Mouse (Mus musculus) hindbrain, embryonic 16.5 days (tissue): Measurements from ENCODE around the gene Hspbp1. TPM values are rescaled to one million over a fixed set of nuclear protein-coding genes. Genes with fewer than 3 reads are reported as not detected.

Experiments
- ATAC-seq: fragments of 200-750 bp; cut with Nextera tagmentation; 2 replicates; pipeline ENCODE4 v1.8.0; 2017; ENCODE audit warnings: moderate TSS enrichment, moderate library complexity
- H3K27ac ChIP-seq: fragments of 300-500 bp; sonication (generic); 2 replicates; pipeline ENCODE4 v1.5.1; 2014; ENCODE audit warnings: low read depth, mild to moderate bottlenecking, control low read depth, low read length, moderate library complexity
- H3K27me3 ChIP-seq: fragments of 300-500 bp; sonication (generic); replicated peaks from 2 replicates; pipeline ENCODE4 v1.6.1; 2014; ENCODE audit warnings: low read length; ENCODE audit not compliant: control insufficient read depth, insufficient read depth
- H3K36me3 ChIP-seq: fragments of 300-500 bp; sonication (generic); 2 replicates; pipeline ENCODE4 v1.6.1; 2014; ENCODE audit warnings: mild to moderate bottlenecking, low read length, moderate library complexity, mixed read lengths; ENCODE audit not compliant: control insufficient read depth, insufficient read depth
- H3K4me1 ChIP-seq: fragments of 300-500 bp; sonication (generic); 2 replicates; pipeline ENCODE4 v1.6.1; 2014; ENCODE audit warnings: low read depth, low read length; ENCODE audit not compliant: control insufficient read depth, insufficient read depth
- H3K4me2 ChIP-seq: fragments of 300-500 bp; sonication (generic); 2 replicates; pipeline ENCODE4 v1.6.1; 2014; ENCODE audit warnings: mild to moderate bottlenecking, low read length, control low read depth, moderate library complexity
- H3K4me3 ChIP-seq: fragments of 300-500 bp; sonication (generic); 2 replicates; pipeline ENCODE4 v1.5.1; 2014; ENCODE audit warnings: mild to moderate bottlenecking, low read length, control low read depth, moderate library complexity
- H3K9ac ChIP-seq: fragments of 300-500 bp; sonication (generic); 2 replicates; pipeline ENCODE4 v1.6.1; 2014; ENCODE audit warnings: low read depth, mild to moderate bottlenecking, control low read depth, low read length, moderate library complexity
- H3K9me3 ChIP-seq: fragments of 300-500 bp; sonication (generic); 2 replicates; pipeline ENCODE4 v1.6.1; 2014; ENCODE audit warnings: mild to moderate bottlenecking, low read length, moderate library complexity; ENCODE audit not compliant: control insufficient read depth
- WGBS: fragments of 180-500 bp; shearing (Covaris S2); extraction: QIAGEN DNeasy Blood & Tissue Kit; methylation state at CpG from one replicate; pipeline ENCODE4 v1.1.7; 2014; 5-methylcytosine and 5-hydroxymethylcytosine counted together
- polyA plus RNA-seq: library from polyadenylated mRNA; unstranded; fragments of >200 nt; fragmentation: Nextera tagmentation; extraction: Ambion mirVana; gene quantifications from 2 replicates; pipeline ENCODE4 v1.2.1, GENCODE M21; 2015

Hspbp1 gene
- polyA plus RNA-seq, 1 experiment from 2014 or later = 188 TPM

DNA sequence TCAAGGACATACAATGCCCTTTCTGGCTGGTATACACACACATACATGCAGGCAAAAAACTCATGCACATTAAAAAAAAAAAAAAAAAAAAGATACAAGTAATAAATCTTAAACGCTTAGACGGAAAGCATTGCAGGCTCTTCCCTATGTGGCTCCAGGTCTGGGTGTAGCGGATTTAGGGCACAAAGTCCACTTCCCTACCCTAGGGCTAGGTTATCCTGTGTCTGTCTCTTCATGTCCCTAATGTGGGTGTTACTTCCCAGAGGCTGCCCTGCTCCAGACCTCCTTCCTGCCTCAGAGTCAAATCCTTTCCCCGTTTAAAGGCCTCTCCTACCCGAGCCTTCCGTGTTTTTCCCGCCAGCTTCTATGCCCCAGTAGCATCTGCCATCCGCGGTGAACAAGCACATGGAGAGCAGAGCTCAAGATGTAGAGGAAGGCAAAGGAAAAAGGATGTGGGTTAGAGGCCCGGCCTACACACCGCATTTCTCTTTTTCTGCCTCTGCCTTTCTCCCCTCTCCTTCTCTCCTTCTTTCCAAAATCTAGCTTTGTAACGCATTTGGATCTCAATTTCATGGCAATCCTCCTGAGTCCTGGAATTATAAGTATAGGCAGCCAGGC, 10.6 kb downstream of the Hspbp1 start:
- H3K9ac ChIP-seq = no peak overlapping the region
- 91% methylated on average over 12 of the region's 12 CpGs for WGBS
- H3K27ac ChIP-seq = no peak overlapping the region
- no peaks in the 10 kb centered on the region for H3K9me3 ChIP-seq
- H3K27me3 ChIP-seq = no peaks in the 10 kb centered on the region
- H3K4me1 ChIP-seq = no peaks in the 10 kb centered on the region
- peaks cover 28% of the 10 kb centered on the region for H3K36me3 ChIP-seq
- H3K4me2 ChIP-seq = no peak overlapping the region
- no peak overlapping the region for H3K4me3 ChIP-seq
- no peak for ATAC-seq

DNA sequence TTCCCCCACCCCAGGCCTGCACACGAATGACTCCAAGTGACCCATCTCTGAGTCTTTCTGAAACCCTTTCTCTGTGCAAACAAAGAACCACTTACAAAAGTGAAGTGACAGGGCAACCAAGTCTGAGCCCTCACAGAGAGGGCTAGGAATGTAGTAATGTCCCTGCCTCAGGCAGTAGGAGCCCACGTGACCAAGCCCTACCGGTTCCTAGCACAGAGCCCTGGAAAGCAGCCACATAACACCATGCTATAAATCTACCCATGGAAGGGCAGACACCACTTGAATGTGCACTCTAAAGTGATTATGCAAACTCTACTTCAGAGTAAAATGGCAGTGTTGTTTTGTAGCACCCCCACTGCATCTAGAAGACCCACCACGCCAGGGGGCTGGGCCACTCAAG, 12.9 kb downstream of the Hspbp1 start:
- Histone ChIP-seq H3K9me3 (no peaks in the 10 kb centered on the region), H3K4me1 (no peaks in the 10 kb centered on the region), H3K36me3 (peaks cover 33% of the 10 kb centered on the region), H3K27me3 (no peaks in the 10 kb centered on the region), H3K27ac (no peak overlapping the region), H3K9ac (no peak overlapping the region), H3K4me2 (no peak overlapping the region), H3K4me3 (no peak overlapping the region)
- ATAC-seq = peak; percentile 42; the same call in 1 of the 2 replicates
- WGBS = 55% methylated on average over 4 of the region's 4 CpGs

DNA sequence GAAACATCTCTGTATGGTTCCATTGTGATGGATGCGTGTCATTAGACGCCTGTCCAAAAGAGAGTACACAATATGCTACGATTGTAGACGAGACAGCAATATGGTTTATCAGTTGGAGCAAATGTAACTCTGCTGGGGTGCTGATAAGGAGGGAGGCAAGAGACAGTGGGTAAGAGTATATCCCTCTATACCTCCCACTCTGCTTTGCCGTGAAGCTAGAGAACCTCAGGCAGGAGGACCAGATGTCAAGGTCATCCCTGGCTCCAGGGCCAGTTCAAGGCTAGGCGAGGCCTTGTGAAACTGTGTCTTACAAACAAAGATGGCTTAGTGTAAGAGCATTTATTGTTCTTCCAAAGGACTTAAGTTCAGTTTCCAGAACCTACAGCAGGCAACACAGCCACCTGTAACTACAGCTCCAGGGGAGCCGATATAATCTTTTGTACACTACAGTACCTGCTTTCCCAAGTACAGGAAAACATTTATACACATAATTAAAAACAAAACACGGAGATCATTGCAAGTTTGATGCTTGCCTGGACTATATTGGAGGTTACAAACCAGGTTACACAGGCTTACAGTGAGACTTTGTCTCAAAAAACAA, 14.1 kb downstream of the Hspbp1 start:
- Histone ChIP-seq H3K4me2 (no peak overlapping the region), H3K9me3 (no peaks in the 10 kb centered on the region), H3K27me3 (no peaks in the 10 kb centered on the region), H3K4me3 (no peak overlapping the region), H3K36me3 (peaks cover 34% of the 10 kb centered on the region), H3K9ac (no peak overlapping the region), H3K4me1 (no peaks in the 10 kb centered on the region), H3K27ac (no peak overlapping the region)
- no peak for ATAC-seq
- WGBS = 93% methylated on average over 8 of the region's 8 CpGs

DNA sequence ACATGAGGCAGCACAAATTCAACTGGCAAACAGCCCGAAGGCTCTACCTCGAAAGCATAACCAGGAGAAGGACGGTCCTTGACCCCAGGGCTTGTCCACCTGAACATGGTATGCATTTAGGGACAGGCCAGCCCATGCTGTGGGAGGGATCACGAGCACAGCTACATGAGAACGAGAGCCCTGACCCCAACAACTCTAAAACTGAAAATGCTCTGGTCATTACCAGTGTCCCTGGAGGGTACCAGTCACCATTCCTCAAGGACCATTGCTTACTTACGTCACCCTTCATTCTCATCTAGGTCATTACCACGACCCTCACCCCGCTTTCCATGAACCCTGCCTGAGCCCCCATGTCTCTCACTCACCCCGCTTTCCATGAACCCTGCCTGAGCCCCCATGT, 15.7 kb downstream of the Hspbp1 start:
- peaks cover 26% of the 10 kb centered on the region for H3K36me3 ChIP-seq

DNA sequence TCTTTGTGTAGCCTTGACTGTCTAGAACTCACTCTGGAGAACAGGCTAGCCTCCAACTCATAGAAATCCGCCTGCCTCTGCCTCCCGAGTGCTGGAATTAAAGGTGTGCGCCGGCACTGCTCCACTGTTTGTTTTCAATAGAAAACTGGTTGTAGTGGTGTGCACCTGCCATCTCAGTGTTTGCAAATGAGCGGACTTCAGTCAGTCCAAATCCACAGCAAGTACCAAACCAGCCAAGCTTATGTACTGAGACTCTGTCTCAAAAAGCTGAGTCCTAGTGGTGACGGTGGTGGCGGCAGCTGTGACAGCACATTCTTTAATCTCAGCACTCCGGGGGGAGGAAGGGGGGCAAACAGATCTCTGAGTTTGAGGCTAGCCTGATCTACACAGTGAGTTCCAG, 16.4 kb downstream of the Hspbp1 start:
- Histone ChIP-seq H3K9me3 (no peaks in the 10 kb centered on the region), H3K4me3 (no peak overlapping the region), H3K9ac (no peak overlapping the region), H3K4me2 (no peak overlapping the region), H3K27ac (no peak overlapping the region), H3K27me3 (no peaks in the 10 kb centered on the region), H3K36me3 (peaks cover 24% of the 10 kb centered on the region), H3K4me1 (no peaks in the 10 kb centered on the region)
- WGBS = 97% methylated on average over 8 of the region's 8 CpGs
- no peak for ATAC-seq

More for the DNA sequence above, 15.7 kb downstream of the Hspbp1 start:
- Histone ChIP-seq H3K9me3 (no peaks in the 10 kb centered on the region), H3K27ac (no peak overlapping the region), H3K4me3 (no peak overlapping the region), H3K27me3 (no peaks in the 10 kb centered on the region), H3K9ac (no peak overlapping the region), H3K4me1 (no peaks in the 10 kb centered on the region), H3K4me2 (no peak overlapping the region)
- no peak for ATAC-seq
- WGBS = 97% methylated on average over 9 of the region's 9 CpGs

DNA sequence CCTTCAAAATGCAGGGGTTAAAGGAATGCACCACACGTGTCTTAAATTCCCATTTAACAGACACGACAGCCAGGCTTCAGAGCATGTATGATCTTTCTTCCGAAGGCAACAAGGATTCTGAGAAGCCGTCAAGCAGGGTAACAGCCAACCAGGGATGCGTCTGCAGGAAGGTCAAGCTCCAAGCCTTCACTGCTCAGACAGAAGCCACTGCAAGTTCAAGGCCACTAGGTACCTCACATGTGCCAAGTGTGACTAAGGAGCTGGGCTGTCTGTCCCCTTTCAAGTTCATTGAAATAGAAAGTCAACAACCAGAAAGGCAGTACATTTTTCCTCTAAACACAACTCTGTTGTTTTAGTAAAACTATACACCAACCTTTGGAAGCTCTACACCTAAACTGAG, 18.0 kb downstream of the Hspbp1 start:
- WGBS = 98% methylated on average over 5 of the region's 5 CpGs
- H3K36me3 ChIP-seq = peaks cover 24% of the 10 kb centered on the region
- ATAC-seq = no peak

DNA sequence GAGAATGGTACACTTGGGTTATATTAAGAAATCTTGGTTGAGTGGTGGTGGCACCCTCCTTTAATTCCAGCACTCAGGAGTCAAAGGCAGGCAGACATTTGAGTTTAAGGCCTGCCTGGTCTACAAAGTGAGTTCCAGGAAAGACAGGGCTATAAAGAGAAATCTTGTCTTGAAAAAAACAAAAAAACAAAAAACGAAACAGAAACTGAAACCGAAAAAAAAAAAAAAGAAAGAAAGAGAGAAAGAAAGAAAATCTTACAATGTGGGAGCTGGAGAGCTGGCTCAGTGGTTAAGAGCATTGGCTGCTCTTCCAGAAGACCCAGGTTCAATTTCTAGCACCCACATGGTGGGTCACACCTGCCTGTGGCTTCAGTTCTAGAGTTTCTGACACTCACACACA, 21.1 kb downstream of the Hspbp1 start:
- Histone ChIP-seq H3K9me3 (no peaks in the 10 kb centered on the region), H3K27me3 (no peaks in the 10 kb centered on the region), H3K4me1 (peaks cover 6% of the 10 kb centered on the region; the same call in 1 of the 2 replicates), H3K4me2 (no peak overlapping the region), H3K27ac (no peak overlapping the region), H3K36me3 (peaks cover 11% of the 10 kb centered on the region), H3K4me3 (no peak overlapping the region), H3K9ac (no peak overlapping the region)
- ATAC-seq = no peak
- WGBS = 94% methylated on average over 2 of the region's 2 CpGs

More for the DNA sequence above, 18.0 kb downstream of the Hspbp1 start:
- Histone ChIP-seq H3K27me3 (no peaks in the 10 kb centered on the region), H3K4me3 (no peak overlapping the region), H3K27ac (no peak overlapping the region), H3K9me3 (no peaks in the 10 kb centered on the region), H3K9ac (no peak overlapping the region), H3K4me1 (no peaks in the 10 kb centered on the region), H3K4me2 (no peak overlapping the region)

DNA sequence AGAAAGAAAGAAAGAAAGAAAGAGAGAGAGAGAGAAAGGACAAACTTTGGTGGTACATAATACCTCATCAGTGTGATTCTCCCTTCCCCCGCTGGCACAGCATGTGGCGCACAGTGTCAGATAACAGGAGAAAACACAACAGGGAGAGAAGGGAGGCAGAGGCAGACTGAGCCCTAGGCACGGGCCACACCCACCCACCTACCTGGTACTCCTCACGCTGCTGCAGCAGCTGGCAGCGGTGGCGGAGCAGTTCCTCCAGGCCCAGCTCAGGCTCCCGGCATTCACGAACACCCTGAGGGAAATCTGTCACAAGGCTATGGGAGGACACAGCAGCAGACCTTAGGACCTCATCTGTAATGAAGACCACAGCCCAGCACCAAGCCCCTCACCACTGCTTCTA, 21.7 kb downstream of the Hspbp1 start:
- WGBS = 74% methylated on average over 8 of the region's 8 CpGs
- no peaks in the 10 kb centered on the region for H3K9me3 ChIP-seq
- no peak overlapping the region for H3K4me3 ChIP-seq
- no peak for ATAC-seq
- no peak overlapping the region for H3K4me2 ChIP-seq
- H3K9ac ChIP-seq = no peak overlapping the region
- no peak overlapping the region for H3K27ac ChIP-seq
- H3K36me3 ChIP-seq = peaks cover 6% of the 10 kb centered on the region
- H3K27me3 ChIP-seq = no peaks in the 10 kb centered on the region
- H3K4me1 ChIP-seq = peaks cover 6% of the 10 kb centered on the region; the same call in 1 of the 2 replicates

DNA sequence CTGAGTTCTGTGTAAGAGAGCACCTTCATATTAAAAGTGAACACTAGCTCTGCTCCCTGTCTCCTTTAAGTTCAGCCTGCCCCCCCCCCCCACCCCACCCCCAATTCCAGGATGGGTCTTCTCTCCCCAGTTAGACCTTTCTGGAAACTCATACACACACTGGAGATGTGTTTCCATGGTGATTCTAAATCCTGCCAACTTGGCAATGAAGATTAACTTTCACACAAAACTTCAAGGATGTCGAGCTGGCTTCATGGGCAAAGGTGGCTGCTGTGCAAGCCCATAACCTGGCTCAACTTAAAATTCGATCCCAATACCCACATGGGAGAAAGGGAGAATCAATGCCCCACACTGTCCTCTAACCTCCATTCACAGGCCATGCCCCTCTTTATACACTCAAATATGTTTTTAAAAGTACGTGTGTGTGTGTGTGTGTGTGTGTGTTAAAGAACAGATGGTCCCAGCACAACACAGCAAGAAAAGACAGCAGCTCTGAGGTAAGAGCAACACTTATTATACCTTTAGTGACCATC, 24.9 kb downstream of the Hspbp1 start:
- no peaks in the 10 kb centered on the region; the same call in 1 of the 2 replicates for H3K36me3 ChIP-seq
- no peak for ATAC-seq
- WGBS = 32% methylated on average over 3 of the region's 3 CpGs

More for the DNA sequence above, 24.9 kb downstream of the Hspbp1 start:
- H3K9ac ChIP-seq = peak overlapping the region; percentile 73
- peak overlapping the region; percentile 94 for H3K4me2 ChIP-seq
- H3K4me1 ChIP-seq = peaks cover 33% of the 10 kb centered on the region
- H3K4me3 ChIP-seq = peak overlapping the region; percentile 83
- peak overlapping the region; percentile 95 for H3K27ac ChIP-seq
- H3K9me3 ChIP-seq = no peaks in the 10 kb centered on the region
- no peaks in the 10 kb centered on the region for H3K27me3 ChIP-seq
